Comparison of ENCODE assay signal across 8 mouse cellular contexts in the genomic region with DNA sequence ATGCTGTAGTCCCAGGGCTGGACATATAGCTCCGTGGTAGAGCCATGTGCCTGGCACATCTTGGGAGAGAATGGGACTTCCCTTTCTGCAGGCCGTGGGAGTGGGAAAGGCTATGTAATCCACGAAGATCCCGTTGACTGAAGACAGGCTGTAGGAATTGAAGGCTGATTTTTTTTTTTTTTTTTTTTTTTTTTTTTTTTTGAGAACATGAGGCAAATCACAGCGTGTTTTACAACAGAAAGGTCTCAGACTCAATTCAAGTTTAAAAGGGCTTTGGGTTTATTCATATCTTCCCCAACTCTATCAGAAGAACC. TPM values are rescaled to one million over a fixed set of nuclear protein-coding genes. Genes with fewer than 3 reads are reported as not detected.
DNase-seq lines count a peak whose midpoint lies in the region; ATAC-seq and TF ChIP-seq lines count a peak whose summit lies in the region.

No protein-coding gene starts in this region.

- no peak for DNase-seq in spleen, adult 2 months (ENCODE audit: low read depth in 1 of 2, low spot score in 2 of 2)
- no peak for DNase-seq in spleen, adult 12 weeks (ENCODE audit: low spot score)
- no peak for DNase-seq in forebrain, embryonic 10.5 days (ENCODE audit: extremely low spot score, low spot score)
- no peak for DNase-seq in right cerebral cortex, postnatal 36 days (ENCODE audit: low spot score in 2 of 2)
- DNase-seq in thymus, postnatal 10 days (ENCODE audit: low spot score in 2 of 2): no peak
- no peak for DNase-seq in kidney, postnatal 25 days

- H3K4me3 ChIP-seq in spleen, adult 2 months (ENCODE audit: extremely low read depth, insufficient read depth, insufficient read length): peak overlapping the region; percentile 41
- H3K4me3 ChIP-seq in forebrain, embryonic 10.5 days: peak overlapping the region; percentile 94
- peak overlapping the region; percentile 76 for H3K4me3 ChIP-seq in limb, embryonic 15.5 days
- H3K4me3 ChIP-seq in stomach, embryonic 15.5 days (replicated peaks): peak overlapping the region; percentile 76

- peaks cover 16% of the 10 kb centered on the region for H3K9me3 ChIP-seq in forebrain, embryonic 10.5 days
- no peaks in the 10 kb centered on the region for H3K9me3 ChIP-seq in limb, embryonic 15.5 days
- no peaks in the 10 kb centered on the region for H3K9me3 ChIP-seq in stomach, embryonic 15.5 days

- H3K36me3 ChIP-seq in spleen, adult 2 months (ENCODE audit: control insufficient read depth, insufficient read depth, low read length): peaks cover 13% of the 10 kb centered on the region
- H3K36me3 ChIP-seq in forebrain, embryonic 10.5 days (replicated peaks): peaks cover 79% of the 10 kb centered on the region
- H3K36me3 ChIP-seq in limb, embryonic 15.5 days: peaks cover 51% of the 10 kb centered on the region
- peaks cover 42% of the 10 kb centered on the region for H3K36me3 ChIP-seq in stomach, embryonic 15.5 days

- no peak for ATAC-seq in limb, embryonic 15.5 days (ENCODE audit: insufficient number of reproducible peaks, low FRiP score, low TSS enrichment, low read depth)
- no peak for ATAC-seq in stomach, embryonic 15.5 days (ENCODE audit: insufficient read depth, low FRiP score, low read depth)

- peak overlapping the region; percentile 98; the same call in 1 of the 2 replicates for H3K9ac ChIP-seq in limb, embryonic 15.5 days
- peak overlapping the region; percentile 91 for H3K9ac ChIP-seq in stomach, embryonic 15.5 days

- 4% methylated on average over 5 of the region's 5 CpGs for WGBS in spleen, adult 2 months
- 4% methylated on average over 5 of the region's 5 CpGs for WGBS in forebrain, embryonic 10.5 days
- 0% methylated on average over 5 of the region's 5 CpGs for WGBS in limb, embryonic 15.5 days
- WGBS in stomach, embryonic 15.5 days: 0% methylated on average over 5 of the region's 5 CpGs

- TF ChIP-seq POLR2A in spleen, adult 2 months (IDR thresholded peaks at IDR 0.05; ENCODE audit: low read depth, low read length): no peak

- H3K4me1 ChIP-seq in spleen, adult 2 months (ENCODE audit: control insufficient read depth, insufficient read depth, insufficient read length): peaks cover 2% of the 10 kb centered on the region; the same call in 1 of the 2 replicates
- peaks cover 15% of the 10 kb centered on the region for H3K4me1 ChIP-seq in forebrain, embryonic 10.5 days
- H3K4me1 ChIP-seq in limb, embryonic 15.5 days: peaks cover 15% of the 10 kb centered on the region
- peaks cover 14% of the 10 kb centered on the region for H3K4me1 ChIP-seq in stomach, embryonic 15.5 days

- H3K4me2 ChIP-seq in limb, embryonic 15.5 days: peak overlapping the region; percentile 73
- peak overlapping the region; percentile 59 for H3K4me2 ChIP-seq in stomach, embryonic 15.5 days

- no peaks in the 10 kb centered on the region for H3K27me3 ChIP-seq in spleen, adult 2 months (ENCODE audit: control insufficient read depth, insufficient read depth, low read length)
- no peaks in the 10 kb centered on the region for H3K27me3 ChIP-seq in forebrain, embryonic 10.5 days (ENCODE audit: poor library complexity, severe bottlenecking)
- no peaks in the 10 kb centered on the region for H3K27me3 ChIP-seq in limb, embryonic 15.5 days
- no peaks in the 10 kb centered on the region for H3K27me3 ChIP-seq in stomach, embryonic 15.5 days (replicated peaks)

- H3K27ac ChIP-seq in spleen, adult 2 months (ENCODE audit: insufficient read depth, low read length): no peak overlapping the region
- H3K27ac ChIP-seq in forebrain, embryonic 10.5 days: peak overlapping the region; percentile 97
- H3K27ac ChIP-seq in limb, embryonic 15.5 days: peak overlapping the region; percentile 97; the same call in 1 of the 2 replicates
- H3K27ac ChIP-seq in stomach, embryonic 15.5 days: peak overlapping the region; percentile 97

- no peak for TF ChIP-seq CTCF in spleen, adult 2 months (IDR thresholded peaks at IDR 0.05; ENCODE audit: extremely low read depth, insufficient read depth, insufficient read length, insufficient replicate concordance)

RNA-seq across cellular contexts. Expression of a gene that starts 1.6 kb away (rescaled TPM):
- polyA plus RNA-seq in spleen, adult 2 months (2012; rRNA removed): 117 and 258 TPM in 2 replicates
- polyA plus RNA-seq in forebrain, embryonic 10.5 days (2016; fragmentation: Nextera tagmentation; extraction: Ambion mirVana): 524 and 528 TPM in 2 replicates
- 252 and 254 TPM in 2 replicates for polyA plus RNA-seq in limb, embryonic 15.5 days (2015; fragmentation: Nextera tagmentation; extraction: Ambion mirVana)
- 260 and 267 TPM in 2 replicates for polyA plus RNA-seq in stomach, embryonic 15.5 days (2015; fragmentation: Nextera tagmentation; extraction: Ambion mirVana)

RNA-seq across cellular contexts. Expression of a gene that starts 8.0 kb away (rescaled TPM):
- polyA plus RNA-seq in spleen, adult 2 months (2012; rRNA removed): 121 and 147 TPM in 2 replicates
- polyA plus RNA-seq in forebrain, embryonic 10.5 days (2016; fragmentation: Nextera tagmentation; extraction: Ambion mirVana): 196 and 210 TPM in 2 replicates
- 88.7 and 95.1 TPM in 2 replicates for polyA plus RNA-seq in limb, embryonic 15.5 days (2015; fragmentation: Nextera tagmentation; extraction: Ambion mirVana)
- 155 and 202 TPM in 2 replicates for polyA plus RNA-seq in stomach, embryonic 15.5 days (2015; fragmentation: Nextera tagmentation; extraction: Ambion mirVana)

RNA-seq across cellular contexts. Expression of a gene that starts 10.2 kb away (rescaled TPM):
- 24.0 and 25.2 TPM in 2 replicates for polyA plus RNA-seq in spleen, adult 2 months (2012; rRNA removed)
- 48.0 and 49.3 TPM in 2 replicates for polyA plus RNA-seq in forebrain, embryonic 10.5 days (2016; fragmentation: Nextera tagmentation; extraction: Ambion mirVana)
- polyA plus RNA-seq in limb, embryonic 15.5 days (2015; fragmentation: Nextera tagmentation; extraction: Ambion mirVana): 37.7 and 38.0 TPM in 2 replicates
- polyA plus RNA-seq in stomach, embryonic 15.5 days (2015; fragmentation: Nextera tagmentation; extraction: Ambion mirVana): 33.2 and 33.5 TPM in 2 replicates

RNA-seq across cellular contexts. Expression of a gene that starts 16.0 kb away (rescaled TPM):
- polyA plus RNA-seq in spleen, adult 2 months (2012; rRNA removed): 28.0 and 38.5 TPM in 2 replicates
- 8.3 and 8.7 TPM in 2 replicates for polyA plus RNA-seq in forebrain, embryonic 10.5 days (2016; fragmentation: Nextera tagmentation; extraction: Ambion mirVana)
- polyA plus RNA-seq in limb, embryonic 15.5 days (2015; fragmentation: Nextera tagmentation; extraction: Ambion mirVana): 6.9 and 7.1 TPM in 2 replicates
- polyA plus RNA-seq in stomach, embryonic 15.5 days (2015; fragmentation: Nextera tagmentation; extraction: Ambion mirVana): 7.9 and 10.1 TPM in 2 replicates

RNA-seq across cellular contexts. Expression of a gene that starts 25.4 kb away (rescaled TPM):
- polyA plus RNA-seq in spleen, adult 2 months (2012; rRNA removed): 23.7 and 25.6 TPM in 2 replicates
- polyA plus RNA-seq in forebrain, embryonic 10.5 days (2016; fragmentation: Nextera tagmentation; extraction: Ambion mirVana): 29.0 and 32.3 TPM in 2 replicates
- 29.6 and 30.7 TPM in 2 replicates for polyA plus RNA-seq in limb, embryonic 15.5 days (2015; fragmentation: Nextera tagmentation; extraction: Ambion mirVana)
- polyA plus RNA-seq in stomach, embryonic 15.5 days (2015; fragmentation: Nextera tagmentation; extraction: Ambion mirVana): 25.8 and 26.4 TPM in 2 replicates

Comparison
In these comparisons a context has a peak if more than half of its experiments do, and no peak if none do; other contexts are left out.
1. H3K4me3 ChIP-seq: peak in every context shown above with its lines; median percentile 94 in forebrain, embryonic 10.5 days; 76 in limb, embryonic 15.5 days; 76 in stomach, embryonic 15.5 days; 41 in spleen, adult 2 months.